Mouse (Mus musculus) common myeloid progenitor, adult 5-6 weeks (primary cell): ENCODE measurements around the gene Slc1a2. TPM values are rescaled to one million over a fixed set of nuclear protein-coding genes. Genes with fewer than 3 reads are reported as not detected.

Experiments used
- ATAC-seq: replicated peaks from 2 replicates; pipeline ENCODE4 v1.8.0; 2016; ENCODE audit warnings: low read depth, mild to moderate bottlenecking, moderate TSS enrichment, inconsistent platforms; ENCODE audit not compliant: poor library complexity, severe bottlenecking
- total RNA-seq: library from RNA; stranded (forward); fragments of 200-1000, 187-1606 nt; gene quantifications from 2 replicates; pipeline ENCODE4 v1.2.3, GENCODE M21; 2017

The Slc1a2 gene
- total RNA-seq, 1 experiment from 2014 or later = not detected

- no peak for ATAC-seq
Measured at GRCm38 (mm10) chr2:102757241-102757860, 98.9 kb downstream of the Slc1a2 start.

- ATAC-seq = no peak
Measured at GRCm38 (mm10) chr2:102759479-102759878, 101.0 kb downstream of the Slc1a2 start.

GRCm38 (mm10) chr2:102760284-102761072, 102.0 kb downstream of the Slc1a2 start:
- ATAC-seq = peak; percentile 74

- ATAC-seq = no peak
Measured at GRCm38 (mm10) chr2:102763176-102763575, 104.7 kb downstream of the Slc1a2 start.

DNA sequence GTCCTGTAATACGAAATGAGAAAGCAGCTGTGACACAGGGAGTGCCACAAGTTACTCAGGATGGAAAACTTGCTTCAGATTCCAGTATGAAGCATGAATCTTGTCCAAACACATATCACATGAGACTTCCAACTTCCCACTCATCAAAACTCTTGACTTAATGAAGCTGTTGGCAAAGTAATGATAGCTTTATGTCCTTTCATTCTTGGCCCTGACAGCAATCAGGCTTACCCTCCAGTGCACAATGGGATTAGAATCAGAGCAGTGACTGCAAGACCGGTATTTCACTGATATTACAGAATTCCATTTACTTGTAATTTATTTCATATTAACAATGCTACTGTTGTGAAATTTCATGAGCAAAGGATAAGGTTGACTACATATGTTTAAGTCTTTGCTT, 105.5 kb downstream of the Slc1a2 start:
- ATAC-seq = no peak

DNA sequence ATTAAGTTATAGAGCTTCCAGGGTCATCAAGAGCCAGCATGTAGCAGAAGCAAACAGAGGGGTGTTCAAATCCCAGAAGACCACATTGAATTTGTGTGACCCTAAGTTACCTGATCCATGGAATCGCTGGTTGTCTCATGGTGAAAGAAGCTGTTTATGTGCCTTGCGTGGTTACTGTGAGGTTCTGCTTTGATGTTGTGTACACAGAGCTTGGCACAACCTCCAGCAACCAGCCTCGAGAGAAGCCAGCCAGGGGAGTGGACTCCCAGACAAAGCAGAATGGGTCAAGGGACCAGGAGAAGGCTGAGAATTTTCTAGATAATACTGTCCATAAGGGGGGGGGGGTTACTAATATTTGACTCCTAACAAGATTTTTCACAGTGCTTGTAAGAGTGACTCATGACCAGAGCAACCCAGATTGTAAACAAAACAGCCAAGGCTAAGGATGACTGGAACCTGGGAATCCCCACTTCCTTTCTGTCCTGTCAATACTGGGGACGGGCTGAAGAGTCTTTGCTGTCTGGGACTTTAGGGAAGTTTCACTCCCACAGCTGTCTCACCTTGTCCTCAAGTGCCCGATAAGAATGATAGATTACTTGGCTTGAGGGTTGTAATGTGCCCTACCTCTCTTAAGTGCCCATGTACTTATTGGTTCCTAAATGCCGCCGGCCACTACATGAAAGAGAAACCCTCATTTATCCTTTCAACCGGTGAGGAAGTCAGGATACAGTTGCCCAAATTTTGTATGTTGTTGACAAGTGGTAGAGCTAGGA, 106.3 kb downstream of the Slc1a2 start:
- no peak for ATAC-seq

GRCm38 (mm10) chr2:102768267-102768666, 109.8 kb downstream of the Slc1a2 start:
- no peak for ATAC-seq

GRCm38 (mm10) chr2:102771304-102771703, 112.8 kb downstream of the Slc1a2 start:
- ATAC-seq = no peak

DNA sequence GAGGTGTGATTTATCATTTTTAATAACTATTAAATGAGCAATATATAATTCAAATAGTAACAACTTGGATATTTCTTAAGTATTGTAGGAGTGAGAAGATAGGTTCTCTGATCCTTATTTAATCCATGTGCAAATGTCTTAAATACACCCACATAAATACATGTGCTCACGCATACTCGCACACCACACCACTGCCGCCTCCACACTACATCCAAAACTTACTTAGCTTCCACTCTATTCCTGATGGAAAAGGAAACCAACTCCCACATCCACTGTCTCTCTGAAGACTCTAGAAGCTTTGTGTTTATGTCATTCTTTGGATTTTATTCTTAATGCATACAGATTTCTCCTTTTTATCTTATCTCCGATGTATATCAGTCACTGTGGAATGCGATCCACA, 113.8 kb downstream of the Slc1a2 start:
- no peak for ATAC-seq

DNA sequence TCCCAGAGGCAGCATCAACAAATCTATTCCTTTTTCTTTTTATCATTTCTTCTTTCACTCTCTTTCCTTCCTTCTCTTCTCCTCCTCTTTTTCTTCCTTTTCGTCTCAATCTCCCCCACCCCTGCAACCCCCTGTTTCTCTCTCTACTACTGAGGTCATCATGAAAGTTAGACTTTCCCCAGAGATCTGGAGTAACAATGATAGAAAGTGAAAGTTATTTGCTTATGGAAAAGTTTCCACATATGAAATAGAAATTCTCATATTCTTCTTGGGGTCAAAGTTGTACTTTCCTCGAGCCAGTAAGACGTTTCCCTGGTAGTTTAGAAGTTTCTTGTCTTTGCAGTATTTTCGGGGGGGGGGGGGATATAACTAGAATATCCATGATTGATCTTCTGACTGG, 116.2 kb downstream of the Slc1a2 start:
- ATAC-seq = no peak

DNA sequence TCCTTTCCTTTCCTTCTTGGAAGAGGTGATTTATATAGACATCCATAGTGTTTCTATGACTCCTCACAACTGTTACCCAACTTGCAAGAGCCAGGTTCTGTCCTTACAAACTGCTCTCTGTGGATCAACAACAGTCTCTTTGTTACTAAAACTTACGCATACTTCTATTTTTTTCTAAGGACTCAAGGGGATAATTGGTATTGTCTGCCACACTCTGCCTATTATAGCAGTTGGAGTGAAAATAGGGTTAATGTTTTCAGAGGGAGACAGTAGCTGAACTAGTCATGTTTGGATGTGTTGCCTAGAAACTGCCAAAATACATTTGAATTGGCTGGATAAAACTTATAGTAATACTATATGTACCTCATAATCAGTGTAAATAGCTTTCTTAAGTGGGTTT, 117.1 kb downstream of the Slc1a2 start:
- no peak for ATAC-seq

DNA sequence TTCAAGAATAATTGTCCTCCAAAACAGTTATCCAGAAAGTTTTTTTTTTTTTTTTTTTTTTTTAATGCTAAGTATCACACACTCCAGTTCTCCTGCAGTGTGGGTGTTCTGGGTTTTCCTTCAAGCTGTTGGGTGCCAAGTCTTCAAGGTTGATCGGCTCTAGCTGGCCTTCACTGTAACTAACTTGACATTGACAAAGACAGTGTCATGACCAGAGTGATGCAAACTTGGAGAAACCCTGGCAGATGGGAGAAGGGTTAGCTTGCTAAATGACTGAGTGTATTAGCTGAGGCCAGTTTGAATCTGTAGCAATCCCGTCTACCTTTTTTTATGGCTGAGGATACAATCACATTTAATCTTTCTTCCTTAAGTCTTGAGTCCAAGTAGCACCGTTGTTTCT, 119.7 kb downstream of the Slc1a2 start:
- no peak for ATAC-seq

DNA sequence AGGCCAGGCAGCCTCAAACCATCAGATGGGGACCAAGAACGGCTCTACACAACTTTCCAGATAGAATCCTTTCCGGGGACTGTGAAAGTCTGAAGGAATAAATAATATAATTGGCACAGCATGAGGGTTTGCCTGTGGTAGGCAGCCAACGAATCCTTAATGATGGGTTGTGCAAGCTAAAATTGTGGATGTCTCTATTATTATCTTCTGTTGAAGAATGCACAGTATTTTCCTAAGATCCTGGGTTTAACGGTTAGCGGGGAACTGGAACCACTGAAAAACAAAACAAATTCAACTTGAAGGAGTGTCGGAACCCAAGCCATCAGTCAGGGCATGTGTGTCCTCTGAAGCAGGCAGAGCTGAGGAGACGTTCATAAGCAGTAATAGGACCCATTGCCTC, 124.3 kb downstream of the Slc1a2 start:
- no peak for ATAC-seq

GRCm38 (mm10) chr2:102785696-102786095, 127.2 kb downstream of the Slc1a2 start:
- no peak for ATAC-seq

DNA sequence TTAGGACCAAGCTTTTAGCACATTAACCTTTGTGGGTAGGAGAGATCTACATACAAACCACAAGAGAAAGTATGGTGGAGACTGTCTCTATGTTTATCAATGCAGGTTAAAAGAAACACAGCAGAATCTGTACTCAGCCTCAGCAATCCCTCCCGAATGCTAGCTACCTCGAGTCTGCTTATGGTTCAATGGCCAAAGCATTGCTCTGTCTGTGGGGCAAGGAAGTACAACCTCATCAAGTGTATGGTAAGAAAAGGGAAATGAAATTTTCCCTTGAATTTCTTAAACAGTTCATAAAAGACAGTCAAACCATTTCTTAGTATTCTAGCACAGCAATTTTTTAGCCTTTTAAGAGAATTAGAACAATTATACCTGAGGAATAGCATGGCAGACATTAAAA, 133.2 kb downstream of the Slc1a2 start:
- no peak for ATAC-seq

- no peak for ATAC-seq
Measured at GRCm38 (mm10) chr2:102792804-102793203, 134.3 kb downstream of the Slc1a2 start.

DNA sequence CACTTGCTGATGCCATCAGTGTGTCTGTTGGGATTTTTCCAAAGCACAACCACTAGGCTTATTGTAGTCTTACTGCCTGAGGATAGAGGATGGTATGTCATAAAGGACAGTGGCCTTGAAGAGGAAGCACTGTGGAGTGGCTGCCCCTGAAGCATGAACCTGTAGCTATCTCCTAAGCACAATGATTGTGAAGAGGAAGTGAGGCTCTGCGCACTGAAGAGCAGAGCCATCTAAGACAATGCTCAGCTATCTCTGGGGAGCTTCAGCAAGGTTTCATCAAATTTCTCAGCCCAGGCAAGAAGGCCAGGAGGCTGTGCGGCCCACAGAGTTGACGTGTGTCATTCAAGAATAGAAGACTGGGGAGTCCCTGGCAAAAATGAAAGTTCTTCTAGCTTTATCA, 136.6 kb downstream of the Slc1a2 start:
- ATAC-seq = peak; percentile 54; the same call in 1 of the 2 replicates

GRCm38 (mm10) chr2:102798149-102798548, 139.7 kb downstream of the Slc1a2 start:
- ATAC-seq = no peak

- ATAC-seq = no peak
Measured at GRCm38 (mm10) chr2:102801899-102802298, 143.4 kb downstream of the Slc1a2 start.

DNA sequence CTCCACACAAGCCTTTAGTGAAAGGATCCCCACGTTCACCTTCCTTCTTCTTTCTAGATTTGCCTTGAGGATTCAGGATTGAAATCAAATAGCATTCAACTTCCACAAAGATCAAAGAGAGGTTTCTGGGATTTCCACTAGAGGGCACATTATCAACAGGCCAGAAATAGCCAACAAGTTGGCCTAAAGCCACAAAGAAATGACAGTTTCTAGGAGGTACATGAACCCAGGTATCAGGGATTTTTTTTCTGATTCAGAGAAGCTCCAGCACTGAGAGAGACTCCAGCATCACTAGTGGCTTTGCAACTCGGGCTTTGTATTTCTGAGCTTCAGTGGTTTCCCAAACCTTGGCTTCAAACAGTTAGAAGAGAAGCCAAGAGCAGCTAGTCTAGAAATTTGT, 145.7 kb downstream of the Slc1a2 start:
- 0 out of 2 replicates have a peak, but pooled peaks have one; percentile 54 for ATAC-seq

- ATAC-seq = no peak
Measured at GRCm38 (mm10) chr2:102805283-102805682, 146.8 kb downstream of the Slc1a2 start.
